8 mouse cellular contexts compared by ENCODE assay signal in the genomic region with DNA sequence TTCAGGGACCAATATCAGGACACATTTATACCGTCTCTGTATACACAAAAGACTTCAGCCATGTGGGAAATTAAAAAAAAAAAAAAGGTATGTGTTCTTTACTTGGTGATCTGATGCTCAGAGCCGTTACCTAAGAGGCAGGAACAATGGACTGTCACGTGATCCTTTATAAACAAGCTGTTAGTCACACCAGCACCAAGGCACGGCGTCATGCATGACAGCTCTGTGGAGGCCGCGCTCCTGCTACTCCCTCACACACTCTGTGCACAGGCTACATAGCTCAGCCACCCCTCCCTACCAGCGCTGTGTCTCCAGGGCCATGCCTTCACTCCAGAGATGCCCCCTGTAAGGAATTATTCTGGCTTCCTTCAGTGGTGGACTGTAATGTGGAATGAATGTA. TPM values are rescaled to one million over a fixed set of nuclear protein-coding genes. Genes with fewer than 3 reads are reported as not detected.
A peak's percentile ranks its signal among the peaks of the same experiment; 100 is the strongest.
DNase-seq lines count a peak whose midpoint lies in the region; ATAC-seq and TF ChIP-seq lines count a peak whose summit lies in the region.

No protein-coding gene starts in this region.

- H3K4me3 ChIP-seq in C2C12 (ENCODE audit: insufficient read depth, poor library complexity, severe bottlenecking): no peak overlapping the region
- no peak overlapping the region for H3K4me3 ChIP-seq in hindbrain, embryonic 13.5 days
- no peak overlapping the region for H3K4me3 ChIP-seq in lung, postnatal 0 days (ENCODE audit: low read depth, low read length)

- H3ac ChIP-seq in C2C12 (ENCODE audit: control insufficient read depth, insufficient read length, low read depth): no peak overlapping the region

- peak overlapping the region; percentile 9; the same call in 1 of the 2 replicates for H3K4me2 ChIP-seq in hindbrain, embryonic 13.5 days
- H3K4me2 ChIP-seq in lung, postnatal 0 days (replicated peaks; ENCODE audit: low read depth, low read length): no peak overlapping the region

- no peaks in the 10 kb centered on the region for H3K9me3 ChIP-seq in hindbrain, embryonic 13.5 days
- H3K9me3 ChIP-seq in lung, postnatal 0 days (ENCODE audit: low read length): no peaks in the 10 kb centered on the region

- TF ChIP-seq EP300 in lung, postnatal 0 days (IDR thresholded peaks at IDR 0.05): 0 out of 2 replicates have a peak, but pooled peaks have one; percentile 31

- H3K79me2 ChIP-seq in C2C12 (ENCODE audit: control insufficient read depth, insufficient read depth): no peaks in the 10 kb centered on the region

- intact Hi-C loops in heart, postnatal 36 days (cut with DNase I): no loop called here

- TF ChIP-seq CTCF in C2C12 (IDR thresholded peaks at IDR 0.05; ENCODE audit: control insufficient read depth, insufficient read depth, insufficient read length): no peak
- TF ChIP-seq CTCF in lung, postnatal 0 days (IDR thresholded peaks at IDR 0.05): no peak

- H3K9ac ChIP-seq in hindbrain, embryonic 13.5 days: peak overlapping the region; percentile 43; the same call in 1 of the 2 replicates
- H3K9ac ChIP-seq in lung, postnatal 0 days (replicated peaks; ENCODE audit: low read depth): no peak overlapping the region

- peak; percentile 76 for ATAC-seq in hindbrain, embryonic 13.5 days (ENCODE audit: low FRiP score)
- ATAC-seq in lung, postnatal 0 days: peak; percentile 80

- 15% methylated on average over 8 of the region's 8 CpGs for WGBS in hindbrain, embryonic 13.5 days
- 18% methylated on average over 8 of the region's 8 CpGs for WGBS in lung, postnatal 0 days

- no peaks in the 10 kb centered on the region for H3K79me3 ChIP-seq in C2C12 (ENCODE audit: low read depth)

- no peaks in the 10 kb centered on the region for H3K27me3 ChIP-seq in C2C12 (ENCODE audit: control insufficient read depth, insufficient read depth, insufficient read length)
- no peaks in the 10 kb centered on the region for H3K27me3 ChIP-seq in hindbrain, embryonic 13.5 days
- H3K27me3 ChIP-seq in lung, postnatal 0 days (replicated peaks; ENCODE audit: insufficient read depth, low read length): no peaks in the 10 kb centered on the region

- H3K4me1 ChIP-seq in hindbrain, embryonic 13.5 days (replicated peaks): peaks cover 37% of the 10 kb centered on the region
- H3K4me1 ChIP-seq in lung, postnatal 0 days (ENCODE audit: insufficient read depth, low read depth, low read length): no peaks in the 10 kb centered on the region

- peak overlapping the region; percentile 80 for H3K27ac ChIP-seq in hindbrain, embryonic 13.5 days
- no peak overlapping the region for H3K27ac ChIP-seq in lung, postnatal 0 days (ENCODE audit: low read length)

- no peaks in the 10 kb centered on the region for H3K36me3 ChIP-seq in C2C12 (ENCODE audit: control insufficient read depth, insufficient read depth)
- H3K36me3 ChIP-seq in hindbrain, embryonic 13.5 days: no peaks in the 10 kb centered on the region
- no peaks in the 10 kb centered on the region for H3K36me3 ChIP-seq in lung, postnatal 0 days (ENCODE audit: insufficient read depth, low read length)

- DNase-seq in adrenal gland, postnatal 10 days: peak; percentile 6
- DNase-seq in adrenal gland, postnatal 25 days: no peak
- DNase-seq in lung, postnatal 0 days (ENCODE audit: low spot score): peak; percentile 60
- DNase-seq in gastrocnemius, adult 8-10 months (ENCODE audit: low spot score in 2 of 2): no peak
- no peak for DNase-seq in urinary bladder, postnatal 36 days (ENCODE audit: low spot score in 2 of 2)
- no peak for DNase-seq in heart, postnatal 36 days

TF ChIP-seq in C2C12, 6 proteins besides CTCF, POLR2A, EP300 and RAD21:
- TF ChIP-seq USF1 (IDR thresholded peaks at IDR 0.05; ENCODE audit: low read depth) (peak; percentile 80), FOSL1 (IDR thresholded peaks at IDR 0.05; ENCODE audit: insufficient read depth, low read length, poor library complexity, severe bottlenecking) (no peak)

RNA-seq across cellular contexts. Expression of gene Ankrd6, which starts 34.7 kb away (rescaled TPM):
- total RNA-seq in adrenal gland, postnatal 10 days (2021): 1 to 10 TPM; 4.8 to 5.4 TPM
- 2.4 and 4.8 TPM in 2 replicates for total RNA-seq in adrenal gland, postnatal 25 days (2021)
- polyA plus RNA-seq in C2C12 (2012; fragmentation: generic; extraction: Trizol): 0.63 TPM
- 19.0 and 22.4 TPM in 2 replicates for polyA plus RNA-seq in hindbrain, embryonic 13.5 days (2015; fragmentation: Nextera tagmentation; extraction: Ambion mirVana)
- polyA plus RNA-seq in lung, postnatal 0 days (2015; fragmentation: Nextera tagmentation; extraction: Ambion mirVana): 1.2 and 1.3 TPM in 2 replicates
- 1 to 10 TPM; 3.8 to 5.9 (median 4.8) TPM for total RNA-seq in gastrocnemius, adult 8-10 months (2022)
- total RNA-seq in heart, postnatal 36 days (2021): 1 to 10 TPM; 3.6 to 7.4 TPM

Comparison
In these comparisons a context has a peak if more than half of its experiments do, and no peak if none do; other contexts are left out.
1. DNase-seq: peak in adrenal gland, postnatal 10 days (single experiment) and lung, postnatal 0 days (single experiment); none in adrenal gland, postnatal 25 days (single experiment), gastrocnemius, adult 8-10 months (0 of 2), urinary bladder, postnatal 36 days (0 of 2) and heart, postnatal 36 days (0 of 2).